Mouse (Mus musculus) Muller cell, postnatal 12 days (primary cell): ENCODE data around the gene Mog.

Source experiments
- DNase-seq: peaks from one replicate; pipeline ENCODE4 v3.0.0-alpha.2; 2015; ENCODE audit errors: inconsistent ontology term

The Mog gene

DNA sequence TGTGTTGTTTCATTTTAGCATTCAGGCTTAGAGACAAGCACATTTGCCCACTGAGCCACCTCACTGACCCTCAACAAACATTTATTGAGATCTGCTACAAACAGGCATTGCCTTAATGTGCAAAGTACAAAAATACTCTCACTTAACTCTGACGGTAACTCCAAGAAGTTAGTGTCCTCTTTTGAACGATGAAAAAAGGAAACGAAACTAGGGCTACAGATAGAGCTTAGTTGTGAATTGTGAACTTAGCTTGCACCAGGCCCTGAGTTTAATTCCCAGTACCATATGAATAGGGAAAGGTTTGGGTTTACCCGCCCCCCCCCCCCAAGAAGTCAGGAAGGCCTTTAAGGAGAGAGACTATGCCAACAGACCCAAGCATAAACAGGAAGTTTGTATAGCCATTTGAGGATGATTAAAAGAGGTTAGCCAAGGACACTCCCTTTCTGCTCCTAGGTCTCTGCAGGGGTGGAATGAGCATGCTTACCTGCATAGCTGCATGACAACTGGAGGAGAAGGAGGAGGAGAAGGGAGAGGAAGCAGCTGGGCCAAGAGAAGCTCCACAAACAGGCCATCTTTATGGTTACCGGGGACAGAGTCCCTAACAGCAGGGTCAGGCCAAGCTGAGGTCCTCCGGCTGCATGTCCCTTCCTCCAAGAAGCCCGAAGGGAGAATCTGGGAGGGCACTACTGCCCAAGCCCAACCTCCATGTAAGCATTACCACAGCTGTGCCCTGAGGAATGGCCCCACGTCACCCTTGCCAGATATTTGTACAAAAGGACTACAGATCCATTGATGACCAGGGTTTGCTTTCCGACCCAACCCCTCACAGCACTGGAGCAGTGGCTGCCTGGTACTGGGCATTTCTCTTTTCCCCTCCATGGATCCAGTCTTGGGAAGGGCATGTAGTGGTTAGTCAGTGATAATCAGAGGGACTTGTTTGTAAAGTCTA is at the start of gene Mog:
Gene Mog (minus strand): TSS at position 771 of the 949 bp plus-strand sequence.
- DNase-seq, result no peak

DNA sequence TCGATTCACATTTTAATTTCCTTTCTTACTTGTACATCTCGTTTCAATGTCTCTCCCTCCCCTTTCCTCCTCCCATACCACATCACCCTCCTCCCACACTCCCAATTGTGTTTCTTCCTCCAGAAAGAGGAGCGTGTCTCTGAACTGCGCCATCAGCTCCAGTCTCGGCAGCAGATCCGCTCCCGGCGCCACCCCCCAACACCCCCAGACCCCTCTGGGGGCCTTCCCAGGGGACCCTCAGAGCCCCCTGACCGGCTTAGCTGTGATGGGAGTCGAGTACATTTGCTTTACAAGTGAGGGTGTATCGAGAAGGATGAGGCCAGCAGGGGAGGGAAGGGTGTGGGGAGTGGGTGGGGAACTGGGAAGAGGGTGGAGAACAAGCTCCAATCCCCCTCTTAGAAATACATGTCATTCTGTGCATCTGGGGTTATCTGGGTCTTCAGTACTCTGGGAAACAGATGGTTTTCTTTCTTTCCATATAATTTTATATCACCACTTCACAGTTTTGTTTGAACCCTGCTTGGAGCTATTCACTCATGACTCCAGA is 49.6 kb upstream of the Mog start:
- no peak for DNase-seq

- no peak for DNase-seq
Measured at GRCm38 (mm10) chr17:37072080-37072729, 49.0 kb upstream of the Mog start.

- DNase-seq, result peak; percentile 61
Measured at GRCm38 (mm10) chr17:37070121-37070520, 46.9 kb upstream of the Mog start.

- no peak for DNase-seq
Measured at GRCm38 (mm10) chr17:37067861-37068260, 44.7 kb upstream of the Mog start.

- no peak for DNase-seq
Measured at GRCm38 (mm10) chr17:37065993-37066392, 42.8 kb upstream of the Mog start.

GRCm38 (mm10) chr17:37063686-37064495 is 40.7 kb upstream of the Mog start:
- no peak for DNase-seq

DNA sequence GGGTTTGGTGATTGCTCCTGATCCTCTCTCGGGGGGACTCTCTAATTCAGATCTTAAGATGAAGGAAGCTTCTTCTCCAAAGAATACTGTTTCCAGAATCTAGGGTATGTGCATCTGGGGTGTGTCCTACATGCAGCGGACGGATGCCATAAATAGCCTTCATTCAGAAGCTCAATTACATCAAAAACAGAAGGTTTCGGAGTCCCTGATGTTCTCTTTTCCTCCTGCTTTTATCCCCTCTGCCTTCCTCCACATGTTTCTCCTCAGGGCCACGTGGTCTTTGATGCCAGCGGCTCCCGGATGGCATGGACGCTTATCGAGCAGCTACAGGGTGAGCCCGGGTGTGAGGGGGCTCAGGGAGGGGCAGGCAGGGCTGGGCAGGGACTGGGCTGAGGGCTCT is 39.9 kb upstream of the Mog start:
- DNase-seq, result no peak

- peak; percentile 73 for DNase-seq
Measured at GRCm38 (mm10) chr17:37062101-37062641, 39.0 kb upstream of the Mog start.

- DNase-seq, result peak; percentile 85
Measured at GRCm38 (mm10) chr17:37061435-37061834, 38.2 kb upstream of the Mog start.

- DNase-seq, result no peak
Measured at GRCm38 (mm10) chr17:37056957-37057356, 33.8 kb upstream of the Mog start.

GRCm38 (mm10) chr17:37051745-37052144 is 28.5 kb upstream of the Mog start:
- DNase-seq, result no peak

- no peak for DNase-seq
Measured at GRCm38 (mm10) chr17:37050876-37051275, 27.7 kb upstream of the Mog start.

GRCm38 (mm10) chr17:37050399-37050798 is 27.2 kb upstream of the Mog start:
- peak; percentile 90 for DNase-seq

- DNase-seq, result peak; percentile 77
Measured at GRCm38 (mm10) chr17:37049570-37050310, 26.5 kb upstream of the Mog start.

GRCm38 (mm10) chr17:37048383-37048782 is 25.2 kb upstream of the Mog start:
- no peak for DNase-seq

DNA sequence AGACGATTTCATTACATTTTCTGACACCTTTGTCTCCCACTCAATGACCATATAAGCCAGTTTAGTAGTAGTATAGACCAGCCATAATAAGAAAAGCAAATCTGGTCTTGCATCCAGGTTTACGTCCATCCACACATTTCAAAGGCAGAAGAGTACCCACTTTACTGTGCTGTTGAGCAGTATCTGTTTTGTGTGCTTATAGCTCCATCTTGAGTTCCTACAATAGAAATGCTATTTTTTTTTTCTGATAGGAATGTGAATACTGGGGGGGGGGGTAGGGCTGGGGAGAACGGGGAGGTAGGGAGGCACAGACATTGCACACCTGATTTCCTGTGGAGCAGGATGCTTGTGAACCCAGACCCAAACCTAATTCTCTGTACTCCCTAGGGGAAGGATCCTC is 24.8 kb upstream of the Mog start:
- DNase-seq, result peak; percentile 46

DNA sequence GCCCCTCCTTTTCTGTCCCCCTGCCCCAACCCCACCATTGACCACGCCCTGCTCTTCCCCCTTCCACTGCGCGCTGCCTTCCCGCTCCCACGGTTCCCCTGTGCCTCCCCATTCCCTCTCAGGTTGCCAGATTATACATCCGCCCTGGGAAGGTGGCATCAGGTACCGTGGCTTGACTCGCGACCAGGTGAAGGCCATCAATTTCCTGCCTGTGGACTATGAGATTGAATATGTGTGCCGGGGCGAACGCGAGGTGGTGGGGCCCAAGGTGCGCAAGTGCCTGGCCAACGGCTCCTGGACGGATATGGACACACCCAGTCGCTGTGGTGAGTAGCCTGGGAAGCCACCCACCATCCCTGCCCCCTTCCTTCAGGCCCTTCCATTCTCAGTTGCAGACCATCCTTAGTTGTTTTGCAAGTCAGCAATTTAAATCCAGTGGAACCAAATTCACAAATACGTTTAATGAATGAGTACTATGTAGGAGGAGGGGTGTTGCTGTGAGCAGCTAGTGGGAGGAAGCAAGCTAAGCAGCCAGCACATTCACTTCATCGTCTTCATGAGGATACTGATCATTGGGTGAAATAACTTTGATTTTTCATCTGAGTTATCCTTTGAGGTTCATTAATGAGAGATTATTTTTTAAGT is 24.3 kb upstream of the Mog start:
- DNase-seq, result no peak

- peak; percentile 83 for DNase-seq
Measured at GRCm38 (mm10) chr17:37046312-37047112, 23.3 kb upstream of the Mog start.
